Mouse (Mus musculus) adrenal gland, adult 18-20 months (tissue): ENCODE results near the gene Fads6. TPM values are rescaled to one million over a fixed set of nuclear protein-coding genes. Genes with fewer than 3 reads are reported as not detected.

Experiments used
- DNase-seq, 2 experiments: peaks; one replicate each; pipeline ENCODE4 v3.0.0; 2021 to 2022; ENCODE audit warnings: low spot score in 2 of 2
- total RNA-seq, 2 experiments: library from RNA; stranded (reverse); gene quantifications; 1 replicate in 1 of 2; 2 replicates in 1 of 2; pipeline ENCODE4 v1.2.3; 2021

Gene Fads6
- total RNA-seq, 2 experiments from 2014 or later: 43.9 to 59.6 TPM

- DNase-seq: no peak
Observed at GRCm38 (mm10) chr11:115303167-115303566, 5.7 kb upstream of the Fads6 start.

DNA sequence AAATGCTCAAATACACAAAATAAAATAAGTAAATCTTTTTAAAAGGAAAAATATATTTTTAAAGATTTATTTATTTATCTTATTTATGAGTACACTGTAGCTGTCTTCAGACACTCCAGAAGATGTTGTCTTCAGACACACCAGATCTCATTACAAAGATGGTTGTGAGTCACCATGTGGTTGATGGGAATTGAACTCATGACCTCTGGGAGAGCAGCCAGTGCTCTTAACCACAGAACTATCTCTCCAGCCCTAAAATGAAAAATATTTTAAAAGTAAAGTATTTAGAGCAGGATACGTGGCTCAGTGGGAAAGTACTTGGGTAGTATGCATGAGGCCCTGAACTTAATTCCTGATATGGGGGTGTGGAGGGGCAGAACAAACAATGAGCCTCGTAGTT lies 3.9 kb upstream of the Fads6 start:
- DNase-seq: no peak

- no peak for DNase-seq
Observed at GRCm38 (mm10) chr11:115300745-115301144, 3.3 kb upstream of the Fads6 start.

- no peak for DNase-seq
Observed at GRCm38 (mm10) chr11:115298160-115298559, 697 bp upstream of the Fads6 start.

DNA sequence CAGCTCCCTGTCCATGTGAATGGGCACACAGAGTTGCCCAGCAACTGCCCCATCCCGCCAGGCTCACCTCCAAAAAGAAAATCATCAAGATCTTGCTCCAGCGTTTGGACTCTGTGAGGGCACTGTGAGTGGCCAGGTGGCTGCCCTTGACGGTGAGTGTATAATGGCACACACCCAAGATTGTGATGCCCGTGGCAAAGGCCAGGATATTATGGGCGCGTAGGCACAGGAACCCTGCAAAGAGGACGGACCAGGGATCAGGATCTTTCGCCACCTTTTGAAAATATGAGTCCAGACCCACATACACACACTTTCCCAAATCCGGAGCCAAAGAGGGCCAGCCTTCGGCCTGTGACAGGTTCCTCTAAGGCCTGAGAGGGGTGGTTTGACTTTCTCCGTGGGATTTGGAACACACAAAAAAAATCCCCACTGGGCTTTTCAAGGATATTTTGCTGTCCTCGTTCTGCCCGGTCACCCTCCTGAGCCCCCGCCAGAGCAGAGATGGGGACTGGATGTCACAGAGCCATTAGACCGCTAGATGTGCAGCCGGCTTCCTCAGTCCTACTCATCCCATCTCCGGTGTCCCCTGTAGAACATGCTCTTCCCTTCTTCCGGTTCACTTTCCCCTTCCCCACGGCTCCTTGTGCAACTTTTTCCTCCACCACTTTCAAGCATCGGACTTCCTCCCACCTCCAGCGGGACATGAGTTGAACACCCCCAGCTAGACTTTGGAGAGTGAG lies 822 bp downstream of the Fads6 start:
- DNase-seq: no peak

- no peak for DNase-seq
Observed at GRCm38 (mm10) chr11:115295939-115296338, 1.5 kb downstream of the Fads6 start.

DNA sequence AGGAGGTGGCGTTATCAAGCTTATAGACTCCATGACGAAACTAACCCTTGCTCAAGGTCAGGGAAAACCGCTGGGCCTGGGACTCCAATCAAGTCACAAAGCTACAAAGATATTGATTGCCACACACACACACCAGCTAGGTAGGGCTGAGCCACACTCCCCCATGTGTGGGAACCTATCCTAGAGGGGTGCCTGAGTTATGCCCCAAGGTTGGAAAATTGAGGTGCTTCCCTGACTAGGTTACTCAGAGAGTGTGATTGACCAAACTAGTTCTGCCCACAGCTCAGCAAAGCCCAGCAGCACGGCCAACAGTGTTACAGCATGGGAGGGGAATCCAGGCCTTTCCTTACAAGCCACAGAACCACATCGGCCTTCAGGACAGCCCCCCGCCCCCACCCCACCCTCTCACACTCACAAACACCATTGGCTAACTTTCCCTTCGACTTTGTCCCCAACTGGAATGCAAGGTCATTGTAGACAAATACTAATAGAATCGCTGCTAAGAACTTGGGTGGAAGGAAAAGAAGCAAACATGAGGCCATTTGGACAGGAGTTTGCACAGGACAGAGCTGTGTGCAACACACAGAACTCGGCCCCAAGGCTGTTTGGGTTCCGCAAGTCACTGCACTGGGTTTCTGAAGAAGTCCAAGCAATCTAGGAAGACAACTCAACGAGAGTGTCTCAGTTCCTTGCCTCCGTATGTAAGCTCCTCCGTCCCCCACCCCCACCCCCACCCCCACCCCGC lies 4.7 kb downstream of the Fads6 start:
- DNase-seq: no peak

DNA sequence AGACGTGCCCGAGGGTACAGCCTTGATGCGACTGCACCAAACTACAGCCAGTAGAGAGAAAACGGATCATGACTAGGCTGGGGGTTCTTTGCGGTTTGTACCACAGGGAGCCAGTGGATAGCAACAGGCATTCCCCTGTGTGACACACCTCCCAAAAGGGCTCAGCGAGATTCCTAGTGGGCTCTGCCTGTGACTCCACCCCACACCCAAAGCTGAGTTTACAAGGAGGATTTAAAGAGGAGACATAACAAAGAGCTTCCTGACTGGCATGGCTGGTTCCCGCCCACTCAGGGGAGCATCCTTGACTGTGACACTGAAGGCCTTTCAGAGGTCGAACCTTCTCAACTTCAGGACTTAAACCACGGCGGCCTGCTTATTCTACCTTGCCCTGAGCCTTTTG lies 6.0 kb downstream of the Fads6 start:
- DNase-seq: no peak

DNA sequence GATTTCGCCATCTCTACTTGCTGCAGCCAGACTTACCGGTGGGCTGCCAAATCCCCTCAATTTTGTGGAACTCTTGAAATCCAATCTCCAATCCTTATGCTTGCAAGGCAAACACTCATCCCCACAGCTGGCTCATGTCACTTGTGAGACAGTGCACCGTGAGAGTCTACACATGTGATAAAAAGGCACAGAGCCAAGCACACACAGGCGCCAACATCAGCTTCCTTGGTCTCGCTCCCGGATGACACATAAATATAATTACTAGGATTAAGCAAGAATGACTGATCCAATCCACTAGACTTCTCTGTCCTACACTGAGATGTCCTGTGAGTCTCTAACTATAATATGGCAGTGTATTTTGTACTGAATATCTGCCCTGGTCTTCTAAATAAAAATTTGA lies 6.5 kb downstream of the Fads6 start:
- no peak for DNase-seq

GRCm38 (mm10) chr11:115290314-115290713 lies 7.1 kb downstream of the Fads6 start:
- peak in 1 of 2 experiments; percentile 2 for DNase-seq

GRCm38 (mm10) chr11:115289885-115290284 lies 7.6 kb downstream of the Fads6 start:
- no peak for DNase-seq

DNA sequence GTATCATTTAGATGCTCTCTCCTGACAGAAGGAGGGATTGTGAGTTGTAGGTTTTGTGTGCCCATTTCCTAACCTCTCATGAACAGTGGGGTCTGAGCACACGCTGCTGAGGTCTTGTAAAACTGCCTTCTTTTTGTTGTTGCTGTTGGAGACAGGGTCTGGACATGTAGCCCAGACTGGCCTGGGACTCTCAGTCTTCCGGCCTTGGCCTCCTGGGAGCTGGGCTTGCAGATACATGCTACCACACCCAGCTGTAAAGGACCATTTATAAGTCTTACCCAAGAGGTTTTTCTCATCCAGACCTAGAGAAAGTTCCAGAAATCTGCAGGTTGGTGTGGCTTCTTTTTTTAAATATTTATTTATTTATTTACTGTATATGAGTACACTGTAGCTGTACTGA lies 9.2 kb downstream of the Fads6 start:
- DNase-seq: no peak

DNA sequence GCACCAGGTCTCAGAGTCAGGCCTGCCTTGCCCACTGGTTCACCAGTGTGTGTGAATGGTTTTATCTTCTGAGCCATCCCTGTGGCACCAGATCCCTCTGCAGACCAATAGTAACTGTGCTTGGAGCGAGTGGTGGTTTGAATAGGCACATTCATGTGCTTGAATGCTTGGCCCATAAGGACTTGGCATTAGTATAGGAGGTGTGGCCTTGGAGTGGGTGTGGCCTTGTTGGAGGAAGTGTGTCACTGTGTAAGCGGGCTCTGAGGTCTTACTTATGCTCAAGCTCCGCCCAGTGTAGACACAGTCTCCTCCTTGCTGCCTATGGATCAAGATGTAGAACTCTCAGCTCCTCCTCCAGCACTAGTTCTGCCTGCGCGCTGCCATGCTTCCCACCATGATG lies 10.1 kb downstream of the Fads6 start:
- DNase-seq: peak in 1 of 2 experiments; percentile 1

DNA sequence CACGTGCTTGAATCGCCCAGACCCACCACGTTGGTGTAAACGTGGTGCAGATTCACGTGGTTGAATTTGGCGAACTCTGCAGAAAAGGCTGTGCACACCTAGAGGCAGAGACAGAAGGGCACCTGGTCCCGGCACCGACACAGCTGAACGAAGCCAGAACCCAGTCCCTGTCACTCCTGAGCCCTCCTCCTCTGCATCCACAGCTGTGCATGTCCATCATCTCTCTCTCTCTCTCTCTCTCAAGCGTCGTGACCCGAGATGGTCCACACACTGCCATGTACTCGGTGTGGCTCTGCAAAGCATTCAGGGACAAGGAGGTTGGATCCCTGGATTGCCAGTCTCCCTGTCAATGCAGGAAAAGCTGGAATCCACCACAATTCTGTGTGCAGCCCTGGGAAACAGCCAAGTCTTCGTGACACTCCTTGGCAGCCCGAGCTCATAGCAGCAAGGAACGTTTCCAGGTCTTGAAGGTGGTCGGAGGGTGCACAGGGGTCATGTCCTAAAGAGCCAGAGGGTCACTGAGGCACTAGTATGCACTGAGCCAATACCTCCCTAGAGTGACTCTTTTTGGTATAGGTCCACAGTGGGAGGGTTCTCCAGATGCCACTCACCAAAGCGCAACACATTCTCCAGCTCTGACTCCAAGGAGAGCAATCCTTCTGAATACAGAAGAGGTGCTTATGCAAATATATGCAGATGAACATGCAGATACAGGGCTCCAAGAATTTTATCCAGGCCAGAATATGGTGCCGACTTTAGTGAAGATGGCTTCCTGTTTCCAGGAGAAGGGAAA lies 11.1 kb downstream of the Fads6 start:
- DNase-seq: no peak

- no peak for DNase-seq
Observed at GRCm38 (mm10) chr11:115285282-115285681, 12.2 kb downstream of the Fads6 start.

- no peak for DNase-seq
Observed at GRCm38 (mm10) chr11:115283891-115284620, 13.4 kb downstream of the Fads6 start.

DNA sequence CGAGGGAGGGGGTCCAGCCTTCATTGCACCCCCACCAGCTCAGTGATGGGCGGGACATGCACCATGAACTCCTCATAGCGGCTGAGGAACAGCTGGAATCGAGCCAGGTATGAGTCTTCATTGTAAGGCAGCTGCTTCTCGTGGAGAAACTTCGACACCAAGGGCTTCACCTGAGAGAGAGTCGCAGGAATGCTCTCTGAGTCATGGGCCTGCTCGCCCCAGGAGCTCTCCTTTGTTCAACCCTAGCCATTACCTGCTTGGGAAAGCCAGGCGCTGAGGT lies 14.0 kb downstream of the Fads6 start:
- DNase-seq: no peak

DNA sequence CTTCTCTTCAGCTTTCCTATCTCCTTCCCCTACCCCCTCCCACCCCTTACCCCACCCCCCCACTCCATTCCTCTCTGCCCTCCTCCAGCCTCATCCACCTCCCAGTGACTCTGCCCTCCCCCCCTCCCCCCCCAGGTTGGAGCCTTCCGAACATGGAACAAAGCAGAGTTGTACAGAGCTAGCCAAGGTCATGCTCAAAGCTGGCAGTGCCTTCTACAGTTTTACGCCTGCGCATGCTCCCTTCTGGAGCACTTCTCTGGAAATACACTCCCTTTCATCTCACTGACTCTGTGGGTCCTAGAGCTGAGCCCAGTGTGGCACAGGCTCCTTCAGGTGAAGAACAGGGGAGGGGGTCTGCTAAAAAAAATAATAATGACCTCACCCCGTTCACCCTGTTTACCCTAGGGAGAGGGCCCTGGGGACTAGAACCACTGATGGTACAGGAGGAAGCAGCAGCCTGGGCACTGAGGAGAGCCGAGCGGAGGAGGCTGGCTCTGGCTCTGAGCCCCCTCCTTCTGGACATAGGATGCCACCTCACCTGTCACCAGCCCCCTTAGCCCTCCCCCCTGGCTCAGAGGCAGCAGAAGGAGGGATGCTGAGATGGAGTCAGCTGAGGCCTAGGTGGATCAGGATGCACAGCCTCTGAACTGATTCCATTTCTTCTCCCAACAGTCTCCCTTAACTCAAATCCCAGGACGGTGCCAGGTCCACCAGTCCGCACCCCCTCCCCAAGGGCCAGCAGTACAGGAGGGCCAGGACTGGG lies 14.6 kb downstream of the Fads6 start:
- no peak for DNase-seq

DNA sequence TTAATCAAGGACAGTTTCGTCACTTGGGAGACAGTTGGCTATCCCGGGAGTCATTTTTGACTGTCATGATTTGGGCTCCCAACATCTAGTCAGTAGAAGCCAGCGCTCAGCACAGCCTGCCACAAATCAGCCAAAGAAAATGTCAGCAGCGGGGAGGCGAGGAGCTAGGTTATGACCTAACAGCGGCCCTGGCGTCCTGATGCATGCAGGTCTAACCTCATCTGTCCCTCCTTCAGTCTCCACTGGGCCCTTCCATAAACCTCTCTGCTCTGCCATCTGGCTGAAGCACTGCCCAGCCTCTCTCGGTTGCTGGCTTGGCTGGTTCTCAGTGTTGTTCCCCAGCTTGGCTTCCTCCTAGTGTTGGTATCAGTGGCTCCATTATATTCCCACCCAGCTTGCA lies 15.2 kb downstream of the Fads6 start:
- DNase-seq: peak in 1 of 2 experiments; percentile 53

- no peak for DNase-seq
Observed at GRCm38 (mm10) chr11:115279726-115280125, 17.7 kb downstream of the Fads6 start.

DNA sequence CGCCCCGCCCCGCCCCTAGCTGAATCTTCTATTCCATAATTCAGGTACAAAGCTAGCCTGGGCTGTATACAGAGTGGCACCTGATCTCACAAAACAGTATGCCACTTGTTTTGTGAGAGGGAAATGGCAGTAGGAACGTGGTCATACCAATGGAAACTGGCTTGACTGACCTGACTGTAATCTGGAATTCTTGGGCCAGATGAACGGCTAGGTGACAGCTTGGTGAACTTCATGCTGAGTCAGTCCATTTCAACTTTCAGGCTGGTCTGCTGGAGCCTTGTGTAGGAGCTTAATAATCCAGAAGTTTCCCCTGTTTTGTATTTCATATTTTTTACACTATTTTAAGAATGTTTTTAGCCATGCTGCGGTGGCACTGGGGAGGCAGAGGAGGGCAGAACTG lies 19.3 kb downstream of the Fads6 start:
- DNase-seq: no peak
